Comparison of ENCODE assay signal across 18 mouse cellular contexts in genomic region chr1:48893571-48893970, GRCm38 (mm10).
DNase-seq lines count a peak whose midpoint lies in the region.
"Had no signal": no experiment of that assay in that cellular context is flagged by ENCODE, and none has a peak within 500 bp of the region (broad histone marks: within the 10 kb centered on the region; RNA-seq: fewer than 3 reads in every experiment).

No protein-coding gene starts in this region.

- intact Hi-C loops in left cerebral cortex, postnatal 10 days (cut with DNase I) = no loop called here

- peak; percentile 1 to 48 for DNase-seq in frontal cortex, adult 2 months (ENCODE audit: extremely low spot score in 1 of 2, low spot score in 1 of 2)
- DNase-seq in frontal cortex, postnatal 10 days (ENCODE audit: low spot score in 2 of 2) = no peak
- peak; percentile 4 for DNase-seq in left cerebral cortex, adult 11 months (ENCODE audit: low spot score)
- no peak for DNase-seq in left cerebral cortex, postnatal 10 days (ENCODE audit: extremely low spot score in 1 of 2, low spot score in 2 of 2)
- peak; percentile 11 to 15 for DNase-seq in right cerebral cortex, adult 2 months (ENCODE audit: low spot score in 2 of 2)
- no peak for DNase-seq in right cerebral cortex, postnatal 25 days
- DNase-seq in thymus, adult 18-20 months = no peak
- DNase-seq: adrenal gland, postnatal 14 days; cerebellum, adult 18-20 months; cerebellum, postnatal 10 days; gastrocnemius, postnatal 25 days; heart, adult 11 months; kidney, adult 2 months; kidney, postnatal 36 days; liver; lung, adult 2 months; lung, postnatal 10 days; thymus, postnatal 4 days had no signal

Comparison
In these comparisons a context has a peak if more than half of its experiments do, and no peak if none do; other contexts are left out.
1. DNase-seq: peak in frontal cortex, adult 2 months (2 of 2), left cerebral cortex, adult 11 months (single experiment) and right cerebral cortex, adult 2 months (2 of 2); none in frontal cortex, postnatal 10 days (0 of 2), left cerebral cortex, postnatal 10 days (0 of 2), right cerebral cortex, postnatal 25 days (single experiment) and thymus, adult 18-20 months (0 of 2).